Mouse (Mus musculus) CH12F3 (cell line): Measurements from ENCODE around the gene Wnt7b.

Experiments
- in situ Hi-C: fragments of 300-500 bp; cut with MboI; formaldehyde crosslinking; loops from 2 replicates; pipeline ENCODE4 v1.14.3; 2020; ENCODE audit warnings: low sequenced_read_pairs

The Wnt7b gene

DNA sequence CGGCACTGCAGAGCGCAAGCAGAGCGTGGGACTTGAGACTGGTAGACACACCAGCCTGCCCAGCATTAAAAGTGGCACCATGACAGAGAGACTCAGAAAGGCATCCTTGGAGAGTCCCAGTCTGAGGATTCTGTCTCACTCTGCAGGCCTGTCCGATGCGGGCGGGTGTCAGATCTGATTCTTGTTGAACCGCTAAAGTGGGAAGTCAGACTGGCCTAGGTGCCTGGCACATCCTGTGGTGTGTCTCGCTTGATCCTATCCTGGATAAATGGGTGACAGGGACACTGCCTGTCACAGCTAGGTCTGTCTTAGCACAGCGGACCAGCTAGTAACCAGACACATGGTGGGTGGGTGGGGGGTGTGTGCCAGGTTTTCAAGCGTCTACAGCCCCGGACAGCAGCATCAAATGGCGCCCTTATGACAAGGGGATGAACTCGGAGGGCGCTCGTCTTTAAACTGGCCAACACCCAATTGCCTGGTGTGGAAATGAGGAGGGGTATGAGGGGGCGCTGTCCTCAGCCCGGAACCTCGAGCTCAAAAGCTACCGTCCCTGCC, at the start of gene Wnt7b:
Gene Wnt7b (minus strand): TSS at position 118 of the 555 bp plus-strand sequence.
- in situ Hi-C loops: loop anchor here (10.0 kb wide), 3 partner anchors 98 to 428 kb away; no protein-coding TSS in a partner anchor

DNA sequence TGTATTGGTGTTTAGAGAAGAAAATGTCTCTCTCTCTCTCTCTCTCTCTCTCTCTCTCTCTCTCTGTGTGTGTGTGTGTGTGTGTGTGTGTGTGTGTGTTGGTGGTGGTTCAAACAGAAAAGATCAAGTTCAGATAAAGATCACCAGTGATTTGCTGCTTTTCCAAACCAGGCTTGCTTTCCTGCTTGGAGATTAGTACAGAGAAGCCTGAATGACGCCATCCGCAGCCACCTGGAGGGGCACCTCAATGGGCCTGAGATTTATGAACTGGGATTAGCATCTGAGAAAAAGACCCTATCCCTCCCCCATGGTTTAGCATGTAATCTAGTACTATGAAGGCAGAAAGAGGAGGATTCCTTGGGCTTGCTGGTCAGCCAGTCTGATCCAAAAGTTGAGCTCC, 49.3 kb upstream of the Wnt7b start:
- in situ Hi-C loops: no loop called here

DNA sequence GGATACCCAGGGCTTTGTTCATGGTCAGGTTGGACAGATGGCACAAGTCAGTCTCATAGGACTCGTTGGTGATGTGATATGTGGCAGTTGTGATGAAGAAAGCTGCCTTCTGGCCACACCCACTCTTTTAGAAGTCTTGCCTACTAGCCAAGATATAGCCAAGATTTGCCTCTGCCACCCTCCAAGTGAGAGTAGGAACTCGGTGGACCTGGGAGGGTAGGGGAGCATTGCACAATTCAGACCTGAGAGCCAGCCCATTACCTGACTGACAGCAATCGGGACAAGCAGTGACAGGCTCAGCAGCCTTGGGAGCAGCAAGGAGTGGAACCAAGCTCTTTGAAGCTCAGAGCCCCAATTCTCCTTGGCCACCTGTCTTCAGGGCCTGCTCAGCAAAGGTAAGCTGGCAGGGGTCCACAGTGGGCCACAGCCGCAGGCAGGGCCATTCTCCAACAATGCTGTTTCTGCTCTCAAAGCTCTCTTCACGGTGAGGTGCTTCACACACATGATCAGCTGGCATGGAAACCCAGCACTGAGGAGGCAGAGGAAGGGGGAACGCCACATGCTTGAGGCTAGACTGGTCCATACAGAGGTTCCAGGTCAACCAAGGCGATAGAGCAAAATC, 47.8 kb upstream of the Wnt7b start:
- in situ Hi-C loops: no loop called here

DNA sequence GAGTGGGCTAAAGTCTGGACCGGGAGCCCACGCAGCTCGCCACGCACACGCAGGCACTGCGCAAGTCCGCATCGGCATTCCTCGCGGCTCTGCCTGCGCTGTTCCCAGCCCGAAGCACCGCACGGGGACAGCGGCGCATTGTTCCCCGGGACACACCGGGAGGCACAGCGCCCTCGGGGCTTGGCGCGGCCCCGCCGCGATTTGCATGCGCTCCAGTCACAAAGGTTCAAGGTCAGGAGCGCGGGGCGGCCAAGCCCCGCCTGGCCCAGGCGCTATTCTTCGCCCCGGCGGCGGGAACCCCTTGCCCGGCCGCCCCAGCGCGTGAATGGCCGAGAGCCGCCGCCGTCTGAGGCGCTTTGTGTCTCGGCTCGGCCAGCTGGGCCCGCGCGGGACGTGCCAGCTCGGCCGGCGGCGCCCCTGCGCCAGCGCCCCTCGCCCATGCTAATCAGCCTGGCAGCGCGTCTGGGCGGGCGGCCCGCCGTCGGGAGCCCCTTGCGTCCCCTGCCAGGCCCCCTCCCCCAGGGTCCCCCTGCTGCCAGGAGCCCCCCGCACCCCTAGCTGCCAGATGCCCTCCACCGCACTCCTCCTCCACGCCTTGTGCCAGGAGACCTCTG, 43.5 kb upstream of the Wnt7b start:
- in situ Hi-C loops: no loop called here

DNA sequence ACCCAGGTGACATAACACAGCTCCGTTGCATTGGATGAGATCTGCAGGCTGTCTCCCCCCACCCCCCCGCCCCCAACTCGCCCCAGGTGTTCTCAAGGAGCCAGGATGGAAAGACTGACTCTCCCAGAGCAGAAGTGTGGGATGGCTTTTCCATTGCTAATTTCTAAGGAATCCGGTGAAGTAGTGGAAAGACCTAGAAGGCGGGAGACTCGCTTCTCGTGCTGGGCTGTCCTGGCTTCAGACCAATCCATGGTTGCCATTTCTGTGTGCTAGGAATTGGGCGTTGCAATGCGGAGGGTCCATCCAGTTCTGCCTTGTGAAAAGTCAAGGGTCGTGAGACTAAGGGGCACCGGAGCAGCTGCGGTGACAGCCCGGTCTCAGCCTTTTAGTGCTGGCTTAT, 39.9 kb upstream of the Wnt7b start:
- in situ Hi-C loops: loop anchor here (25.0 kb wide), 1 partner anchor 240 kb away; the partner anchor contains the start of gene Gtse1

DNA sequence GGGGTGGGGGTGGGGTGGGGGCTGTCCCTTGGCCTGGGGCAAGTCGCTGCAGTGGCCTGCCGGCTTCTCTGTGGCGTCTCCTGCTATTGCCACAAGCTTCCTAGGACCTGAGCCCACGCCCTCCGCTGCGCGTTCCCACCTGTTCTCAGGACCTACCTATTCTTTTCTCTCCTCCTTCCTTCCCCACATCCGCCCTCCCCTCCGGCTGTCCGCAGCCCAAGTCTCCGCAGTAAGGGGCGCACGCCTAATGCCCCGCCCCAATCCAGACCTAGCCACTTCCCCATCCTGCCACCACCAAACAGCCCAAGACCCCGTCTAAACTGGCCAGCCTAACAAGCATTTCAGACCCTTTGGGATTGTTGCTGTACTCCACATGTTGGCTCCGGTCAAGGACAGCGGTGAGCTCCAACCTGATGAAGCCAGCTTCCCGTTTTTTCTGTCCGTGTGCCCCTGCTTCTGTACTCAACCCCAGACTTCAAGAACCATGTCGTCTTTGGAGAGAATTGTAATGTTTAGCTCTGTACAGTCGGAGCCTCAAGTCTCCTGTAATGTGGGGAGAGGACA, 33.3 kb upstream of the Wnt7b start:
- in situ Hi-C loops: loop anchor here (25.0 kb wide), 1 partner anchor 247 kb away; the partner anchor contains the start of gene Gtse1

DNA sequence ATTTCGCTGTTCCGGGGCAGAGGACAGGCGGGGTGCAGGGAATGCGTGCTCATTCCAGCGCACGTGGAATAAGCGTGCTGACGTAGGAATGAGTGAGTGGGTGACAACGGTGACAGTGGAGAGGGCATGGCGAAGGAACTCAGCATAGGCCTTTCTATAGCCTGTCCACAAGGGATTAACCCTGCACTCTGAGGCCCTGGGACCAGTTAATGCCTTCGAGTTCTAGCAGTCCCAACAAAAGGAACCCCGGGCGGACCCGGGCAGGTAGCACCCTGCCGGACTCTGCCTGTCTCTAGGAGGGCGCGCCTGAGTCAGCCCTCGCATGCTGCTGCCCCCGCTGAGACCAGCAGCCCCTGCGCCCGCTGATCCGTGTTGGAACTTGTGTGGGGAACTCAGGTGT, 32.8 kb upstream of the Wnt7b start:
- in situ Hi-C loops: loop anchor here (25.0 kb wide), 1 partner anchor 247 kb away; the partner anchor contains the start of gene Gtse1

DNA sequence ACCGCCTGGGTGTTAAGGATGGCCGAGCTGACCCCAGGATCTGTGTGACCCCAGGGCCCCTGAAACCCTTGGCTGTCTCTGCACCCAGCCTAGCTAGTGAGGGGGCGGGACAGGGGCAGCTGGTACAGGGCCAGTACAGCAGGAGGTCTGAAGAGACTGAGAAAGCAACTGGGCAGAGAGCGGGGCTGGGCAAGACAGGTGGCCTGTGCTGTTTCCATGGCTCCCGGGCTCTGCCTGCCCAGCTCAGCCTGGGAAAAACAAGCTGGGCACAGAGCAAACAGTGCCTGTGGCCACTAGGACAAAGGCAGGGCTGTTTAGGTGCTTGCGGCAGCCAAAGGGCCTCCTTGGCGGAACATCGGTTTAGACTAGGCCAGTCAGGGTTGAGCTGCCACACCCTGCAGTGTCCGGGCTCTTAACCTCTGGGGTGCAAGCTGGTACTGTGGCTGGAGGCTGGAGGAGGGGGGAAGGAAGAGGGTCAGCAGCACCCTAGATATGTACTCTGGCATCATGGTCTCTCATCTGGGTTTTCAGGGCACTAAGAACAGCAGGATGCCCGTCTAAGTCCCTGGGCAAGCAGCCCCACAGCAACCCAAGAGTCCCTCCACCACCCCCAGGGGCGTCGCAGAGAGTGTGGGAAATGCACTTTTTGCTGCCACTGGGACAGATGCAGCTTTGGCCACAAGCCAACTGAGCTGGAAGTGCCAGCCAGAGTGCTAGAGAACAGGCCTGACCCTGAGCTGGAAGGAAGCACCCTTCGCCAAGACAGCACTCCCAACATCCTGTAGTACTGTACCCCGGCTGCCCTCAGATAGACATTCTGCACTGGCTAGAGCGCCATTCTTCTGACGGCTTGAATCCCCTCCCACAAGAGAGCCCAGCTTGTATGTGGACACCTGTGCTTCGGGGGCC, 31.3 kb upstream of the Wnt7b start:
- in situ Hi-C loops: loop anchor here (5.0 to 25.0 kb wide), 2 partner anchors 89 to 249 kb away; partner anchors contain the start of gene Gtse1

DNA sequence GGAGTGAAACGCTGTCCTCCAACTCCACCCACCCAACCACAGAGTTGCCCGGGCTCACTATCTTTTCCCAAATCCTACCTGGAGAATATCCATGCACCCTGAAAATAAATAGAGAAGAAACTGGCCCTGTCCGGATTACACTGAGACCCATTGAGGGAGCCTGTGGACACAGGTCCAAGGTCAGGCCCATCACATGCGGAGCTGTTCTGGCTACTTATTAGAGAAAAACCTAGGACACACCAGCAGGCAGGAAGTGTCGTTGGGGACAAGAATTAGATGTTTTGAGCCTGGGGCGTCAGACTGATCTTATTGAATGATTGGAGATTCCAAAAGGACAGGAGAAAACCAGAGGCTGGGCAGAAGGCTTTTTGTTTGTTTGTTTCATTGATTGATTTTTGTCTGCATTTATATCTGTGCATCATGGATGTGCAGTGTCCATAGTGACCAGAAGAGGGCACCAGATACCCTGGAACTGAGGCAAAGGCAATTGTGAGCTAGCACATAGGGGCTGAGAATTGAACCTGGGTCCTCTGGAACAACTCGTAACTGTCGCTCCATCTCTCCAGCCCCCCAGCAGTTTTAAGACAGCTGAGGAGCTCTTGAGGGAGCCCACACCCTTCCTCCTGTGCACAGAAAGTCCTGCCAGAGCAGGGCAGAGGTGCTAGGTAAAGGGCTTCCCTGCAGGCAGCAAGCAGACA, 30.5 kb upstream of the Wnt7b start:
- in situ Hi-C loops: loop anchor here (5.0 to 25.0 kb wide), 2 partner anchors 89 to 249 kb away; partner anchors contain the start of gene Gtse1

DNA sequence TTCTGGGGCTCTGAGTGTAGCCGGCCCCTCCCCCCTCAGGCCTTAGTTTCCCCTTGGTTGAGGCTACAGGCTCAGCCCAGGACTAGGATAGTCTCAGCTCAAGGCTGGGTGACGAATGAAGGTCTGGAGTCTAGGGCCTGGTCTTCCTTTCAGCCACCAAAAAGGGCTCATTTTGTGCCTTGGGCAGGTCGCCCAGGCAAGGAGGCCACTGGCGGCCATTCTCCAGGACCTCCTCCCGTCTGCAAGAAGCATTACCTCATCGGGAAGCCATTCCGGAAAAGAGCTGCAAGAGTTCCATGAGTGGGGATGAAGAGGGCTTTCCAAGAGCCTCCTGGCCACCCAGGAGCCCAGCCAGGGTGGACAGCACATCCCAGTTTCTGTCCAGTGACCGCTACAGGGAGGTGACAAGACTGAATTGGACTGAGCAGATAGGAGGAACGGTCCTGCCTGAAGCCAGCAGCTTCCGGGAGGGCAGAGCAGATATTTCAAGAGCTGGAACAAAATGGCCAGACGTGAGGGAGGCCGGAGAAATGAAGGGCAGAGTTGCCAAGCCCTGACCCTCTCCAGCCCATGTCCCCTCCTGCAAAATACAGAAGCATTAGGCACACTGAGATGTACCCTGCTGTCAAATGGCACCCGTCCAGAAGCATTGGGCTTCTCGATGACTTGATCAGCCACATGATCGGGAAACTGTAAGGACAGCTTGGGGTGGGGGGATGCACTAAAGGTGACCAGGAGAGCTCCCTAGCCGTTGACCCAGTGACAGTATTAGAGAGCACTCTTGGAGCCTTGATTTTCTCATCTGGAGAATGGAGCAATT, 29.6 kb upstream of the Wnt7b start:
- in situ Hi-C loops: loop anchor here (5.0 to 25.0 kb wide), 2 partner anchors 90 to 250 kb away; partner anchors contain the start of gene Gtse1

DNA sequence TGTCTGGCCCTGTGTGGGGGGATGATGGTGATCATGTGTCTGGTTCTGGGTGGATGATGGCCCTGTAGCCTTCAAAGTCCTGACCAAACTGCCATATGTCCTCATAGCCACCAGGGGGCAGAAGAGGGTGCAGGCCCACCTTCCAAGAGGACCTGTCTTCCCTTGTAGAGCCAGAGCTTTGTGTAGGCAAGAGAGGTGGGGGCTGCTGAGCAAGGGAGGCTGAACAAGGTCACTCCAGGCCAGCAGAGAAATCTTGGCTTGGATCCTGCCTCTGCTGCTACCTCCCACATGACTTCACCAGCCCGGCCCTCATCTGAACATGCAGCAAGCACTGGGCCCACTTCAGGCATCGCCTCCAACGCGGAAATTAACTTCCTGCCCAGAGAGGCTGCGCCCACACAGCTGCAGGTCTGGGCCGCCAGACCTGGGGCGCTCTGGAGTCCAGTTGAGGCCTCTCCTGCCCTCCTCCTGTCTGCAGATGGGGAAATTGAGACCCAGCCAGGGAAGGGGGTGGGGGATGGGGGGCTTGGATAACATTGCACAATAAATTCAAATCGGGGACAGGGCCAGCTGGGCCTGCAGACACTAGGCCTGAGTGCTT, 28.4 kb upstream of the Wnt7b start:
- in situ Hi-C loops: loop anchor here (5.0 to 25.0 kb wide), 2 partner anchors 92 to 252 kb away; partner anchors contain the start of gene Gtse1

DNA sequence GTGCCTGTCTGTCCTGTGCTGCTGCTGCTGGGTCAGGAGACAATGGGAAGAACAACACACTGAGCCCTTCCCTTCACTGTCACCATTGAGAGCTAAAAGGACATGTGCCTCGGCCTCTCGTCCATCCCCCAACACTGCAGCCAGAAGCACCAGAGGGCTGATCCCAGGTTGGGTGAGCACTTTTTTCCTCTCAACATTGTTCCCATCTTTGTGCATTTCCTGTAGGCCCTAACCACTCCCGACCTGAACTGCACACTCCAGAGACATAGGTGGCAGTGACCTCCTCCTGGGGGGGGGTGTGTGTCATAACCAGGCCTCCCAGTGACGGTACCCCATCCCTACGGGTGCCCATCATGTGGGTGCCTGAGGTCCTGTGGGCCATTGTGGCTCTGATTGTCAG, 27.8 kb upstream of the Wnt7b start:
- in situ Hi-C loops: loop anchor here (5.0 to 25.0 kb wide), 2 partner anchors 92 to 252 kb away; partner anchors contain the start of gene Gtse1

DNA sequence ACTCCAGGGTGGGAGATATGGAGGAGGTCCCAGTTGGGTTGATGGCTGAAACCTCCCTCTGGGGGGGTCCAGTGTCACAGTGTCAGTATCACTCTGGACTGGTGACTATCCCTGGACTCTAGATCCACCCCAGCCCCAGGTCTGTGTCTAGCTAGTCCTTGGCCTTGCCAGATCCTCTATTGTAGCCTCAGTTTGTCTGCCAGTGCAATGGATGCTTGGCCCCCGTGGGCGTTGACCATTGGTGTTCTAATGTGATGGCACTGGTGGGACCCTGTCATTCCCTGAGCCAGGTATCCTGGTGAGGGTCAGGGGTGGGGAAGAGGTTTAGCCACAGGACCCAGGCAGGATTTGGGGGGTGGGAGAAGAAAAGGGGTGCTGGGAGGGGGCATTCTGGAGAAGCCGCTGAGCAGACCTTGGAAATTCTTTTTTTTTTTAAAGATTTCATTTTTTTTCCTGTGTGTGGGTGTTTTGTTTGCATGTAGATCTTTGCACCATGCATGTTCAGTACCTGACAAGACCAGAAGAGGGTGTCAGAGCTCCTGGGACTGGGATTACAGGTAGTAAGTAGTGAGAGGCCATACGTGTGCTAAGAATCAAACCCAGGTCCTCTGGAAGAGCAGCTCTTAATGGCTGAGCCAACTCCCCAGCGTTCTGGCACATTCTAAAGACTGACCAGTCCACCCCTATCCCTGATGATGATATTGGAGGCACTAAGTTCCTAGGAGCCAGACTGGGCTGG, 27.2 kb upstream of the Wnt7b start:
- in situ Hi-C loops: loop anchor here (5.0 to 25.0 kb wide), 2 partner anchors 93 to 253 kb away; partner anchors contain the start of gene Gtse1

DNA sequence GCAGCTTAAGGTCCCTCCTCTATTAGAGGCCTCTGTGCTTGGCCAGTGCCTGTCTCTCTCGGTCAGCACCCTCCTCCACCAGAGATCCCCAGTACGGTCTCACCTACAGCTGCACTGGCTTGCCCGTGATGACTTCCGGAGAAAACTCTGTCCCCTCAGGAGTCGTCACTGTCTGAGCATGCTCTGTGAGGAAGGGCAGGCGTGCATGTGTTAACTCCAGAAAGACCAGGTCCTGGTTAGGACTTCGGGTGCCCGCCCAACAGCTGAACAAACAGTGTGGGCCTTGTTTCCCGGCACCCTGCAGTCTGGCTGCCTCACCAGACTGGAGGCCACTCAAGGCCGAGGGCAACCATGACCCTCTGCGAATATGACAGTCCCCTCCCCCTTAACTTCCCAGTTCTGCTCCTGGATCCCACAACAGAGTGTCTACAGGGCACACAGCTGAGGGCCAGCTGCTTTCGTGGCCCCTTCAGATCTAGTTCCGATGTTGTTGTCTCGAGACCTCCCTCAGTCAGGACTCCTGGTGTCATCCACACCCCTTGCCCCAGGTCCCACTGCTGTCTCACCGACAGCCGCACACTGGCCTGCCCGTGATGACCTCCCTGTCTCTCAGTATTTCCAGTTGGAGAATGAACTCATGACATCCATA, 23.8 kb upstream of the Wnt7b start:
- in situ Hi-C loops: loop anchor here (25.0 kb wide), 1 partner anchor 256 kb away; the partner anchor contains the start of gene Gtse1

DNA sequence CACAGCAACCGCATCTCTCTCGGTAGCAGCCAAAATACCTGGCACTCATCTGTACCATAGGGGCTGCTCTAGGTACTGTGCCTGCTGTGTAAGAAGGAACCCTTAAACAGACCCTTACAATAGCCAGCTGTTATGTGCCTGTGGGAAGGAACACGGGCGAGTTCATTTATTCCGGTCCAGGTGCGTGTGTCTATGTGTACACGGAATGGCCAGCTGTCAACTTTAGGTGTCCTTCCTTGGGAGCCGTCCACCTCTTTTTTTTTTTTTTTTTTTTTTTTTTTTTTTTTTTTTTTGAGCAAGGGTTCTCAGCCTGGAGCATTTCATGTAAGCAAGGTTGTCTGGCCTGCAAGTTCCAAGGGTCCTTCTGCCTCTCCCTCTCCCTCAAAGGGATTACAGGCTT, 22.7 kb upstream of the Wnt7b start:
- in situ Hi-C loops: loop anchor here (25.0 kb wide), 1 partner anchor 257 kb away; the partner anchor contains the start of gene Gtse1

DNA sequence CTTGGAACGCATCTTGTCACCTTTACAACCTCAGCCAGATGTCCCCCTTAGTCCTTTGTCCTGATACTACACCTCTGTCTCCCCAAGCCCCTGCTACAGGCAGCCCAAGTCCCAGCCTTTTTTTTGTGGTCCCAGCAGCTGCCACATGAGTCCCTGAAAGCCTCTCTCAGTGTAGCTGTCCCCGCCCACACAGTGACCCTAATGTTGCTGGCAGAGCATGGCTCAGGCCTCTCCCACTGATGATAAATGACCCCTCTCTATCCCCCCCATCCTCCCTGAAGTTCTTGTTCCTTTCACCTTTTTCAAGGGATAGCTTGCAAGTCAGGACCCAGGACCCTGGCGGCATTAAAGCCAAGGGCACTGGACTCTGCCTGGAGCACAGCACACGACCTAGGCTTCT, 22.2 kb upstream of the Wnt7b start:
- in situ Hi-C loops: loop anchor here (25.0 kb wide), 1 partner anchor 258 kb away; the partner anchor contains the start of gene Gtse1

DNA sequence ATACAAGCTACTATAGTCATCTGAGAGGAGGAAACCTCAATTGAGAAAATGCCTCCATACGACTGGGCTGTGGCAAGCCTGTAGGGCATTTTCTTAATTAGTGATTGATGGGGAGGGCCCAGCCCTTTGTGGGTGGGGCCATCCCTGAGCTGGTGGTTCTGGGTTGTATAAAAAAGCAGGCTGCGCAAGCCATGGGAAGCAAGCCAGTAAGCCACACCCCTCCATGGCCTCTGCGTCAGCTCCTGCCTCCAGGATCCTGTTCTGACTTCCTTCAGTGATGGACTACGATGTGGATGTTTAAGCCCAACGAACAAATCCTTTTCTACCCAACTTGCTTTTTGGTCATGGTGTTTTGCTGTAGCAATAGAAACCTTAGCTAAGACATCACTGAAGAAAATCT, 21.1 kb upstream of the Wnt7b start:
- in situ Hi-C loops: loop anchor here (25.0 kb wide), 1 partner anchor 259 kb away; the partner anchor contains the start of gene Gtse1
